Mouse (Mus musculus): Measurements from ENCODE around the gene Hrk.

Hrk gene

GRCm38 (mm10) chr5:118223142-118223757, 58.8 kb downstream of the Hrk start:
- no peak for DNase-seq

DNA sequence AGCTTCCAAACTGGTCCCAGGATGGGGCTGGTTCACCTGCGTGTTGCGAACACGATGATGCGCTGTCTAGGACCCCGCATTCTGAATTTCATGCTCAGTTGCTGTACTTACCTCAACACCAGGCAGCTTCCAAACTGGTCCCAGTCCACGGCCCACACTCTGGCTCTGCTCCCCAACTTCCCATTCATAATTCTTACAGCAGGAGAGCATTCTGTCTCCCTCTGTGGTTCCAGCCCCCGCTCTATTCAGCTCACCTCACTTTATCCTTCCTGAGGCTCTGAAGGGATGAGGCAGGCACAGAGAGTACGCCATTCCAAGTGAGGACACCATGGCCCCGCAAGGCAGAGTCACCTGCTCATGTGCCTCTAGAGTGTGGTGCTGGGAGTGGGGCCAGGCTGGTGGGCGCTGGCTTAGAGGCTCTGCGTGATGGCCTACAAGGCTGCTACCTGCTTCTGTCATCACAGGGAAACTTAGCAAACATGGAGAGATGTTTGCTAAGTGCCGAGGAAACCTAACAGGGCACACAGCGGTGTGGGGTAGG, 65.7 kb downstream of the Hrk start:
- DNase-seq = no peak

GRCm38 (mm10) chr5:118236891-118237290, 72.4 kb downstream of the Hrk start:
- DNase-seq = no peak

Data from kidney, postnatal 25 days (tissue).